Mouse (Mus musculus): ENCODE measurements around the gene Fads3. TPM values are rescaled to one million over a fixed set of nuclear protein-coding genes. Genes with fewer than 3 reads are reported as not detected.

Gene Fads3
- total and polyA plus RNA-seq, 2 experiments from 2014 or later = 38.8 to 92.8 TPM

- no peak overlapping the region for H3K4me3 ChIP-seq (ENCODE audit: low read depth, low read length)
- ATAC-seq (ENCODE audit: low FRiP score) (no peak), DNase-seq (ENCODE audit: low spot score) (no peak)
- no peaks in the 10 kb centered on the region for H3K9me3 ChIP-seq (ENCODE audit: low read length)
- no peak overlapping the region for H3K4me2 ChIP-seq (ENCODE audit: low read depth, low read length, poor library complexity, severe bottlenecking)
- 89% methylated on average over 4 of the region's 4 CpGs for WGBS
- no peak overlapping the region for H3K9ac ChIP-seq (replicated peaks; ENCODE audit: low read length, poor library complexity, severe bottlenecking)
- H3K36me3 ChIP-seq (ENCODE audit: insufficient read depth, low read length) = peaks cover 50% of the 10 kb centered on the region
- no peak overlapping the region for H3K27ac ChIP-seq (ENCODE audit: low read depth, low read length)
- no peak for TF ChIP-seq CTCF (IDR thresholded peaks at IDR 0.05)
- no peaks in the 10 kb centered on the region for H3K4me1 ChIP-seq (ENCODE audit: insufficient read depth, low read length)
- no peaks in the 10 kb centered on the region for H3K27me3 ChIP-seq (ENCODE audit: insufficient read depth, low read length)
These were observed 11.3 kb downstream of the Fads3 start for GRCm38 (mm10) chr19:10052698-10053097.

DNA sequence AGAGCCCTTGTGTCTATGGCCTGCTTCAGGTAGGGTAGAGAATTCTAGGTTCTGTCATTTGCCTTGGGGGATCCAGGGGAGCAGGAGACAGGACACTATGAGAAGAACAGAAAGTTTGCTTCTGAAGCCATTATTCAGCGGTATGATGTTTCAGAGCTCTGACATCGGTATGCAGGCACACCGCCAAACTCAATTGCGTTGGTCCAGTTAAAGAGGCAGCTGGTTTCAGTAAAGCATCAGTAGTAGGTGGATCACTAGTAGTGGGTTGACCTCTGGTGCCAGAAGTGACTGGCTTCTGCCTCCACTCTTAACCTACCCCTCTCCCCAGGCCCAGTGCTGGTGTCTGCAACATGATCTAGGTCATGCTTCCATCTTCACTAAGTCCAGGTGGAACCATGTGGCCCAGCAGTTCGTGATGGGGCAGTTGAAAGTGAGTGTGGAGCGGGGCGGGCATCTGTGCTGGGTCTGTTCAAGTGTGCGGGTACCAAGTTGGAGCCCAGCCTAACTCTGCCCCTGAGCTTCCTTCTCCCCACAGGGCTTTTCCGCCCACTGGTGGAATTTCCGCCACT, 12.4 kb downstream of the Fads3 start:
- Histone ChIP-seq H3K36me3 (ENCODE audit: insufficient read depth, low read length) (peaks cover 57% of the 10 kb centered on the region), H3K9ac (replicated peaks; ENCODE audit: low read length, poor library complexity, severe bottlenecking) (no peak overlapping the region), H3K9me3 (ENCODE audit: low read length) (no peaks in the 10 kb centered on the region), H3K4me1 (ENCODE audit: insufficient read depth, low read length) (no peaks in the 10 kb centered on the region), H3K27ac (ENCODE audit: low read depth, low read length) (no peak overlapping the region), H3K4me2 (ENCODE audit: low read depth, low read length, poor library complexity, severe bottlenecking) (no peak overlapping the region), H3K27me3 (ENCODE audit: insufficient read depth, low read length) (no peaks in the 10 kb centered on the region), H3K4me3 (ENCODE audit: low read depth, low read length) (no peak overlapping the region)
- no peak for TF ChIP-seq CTCF (IDR thresholded peaks at IDR 0.05)
- 91% methylated on average over 10 of the region's 10 CpGs for WGBS
- ATAC-seq (ENCODE audit: low FRiP score) = no peak
- no peak for DNase-seq (ENCODE audit: low spot score)

DNA sequence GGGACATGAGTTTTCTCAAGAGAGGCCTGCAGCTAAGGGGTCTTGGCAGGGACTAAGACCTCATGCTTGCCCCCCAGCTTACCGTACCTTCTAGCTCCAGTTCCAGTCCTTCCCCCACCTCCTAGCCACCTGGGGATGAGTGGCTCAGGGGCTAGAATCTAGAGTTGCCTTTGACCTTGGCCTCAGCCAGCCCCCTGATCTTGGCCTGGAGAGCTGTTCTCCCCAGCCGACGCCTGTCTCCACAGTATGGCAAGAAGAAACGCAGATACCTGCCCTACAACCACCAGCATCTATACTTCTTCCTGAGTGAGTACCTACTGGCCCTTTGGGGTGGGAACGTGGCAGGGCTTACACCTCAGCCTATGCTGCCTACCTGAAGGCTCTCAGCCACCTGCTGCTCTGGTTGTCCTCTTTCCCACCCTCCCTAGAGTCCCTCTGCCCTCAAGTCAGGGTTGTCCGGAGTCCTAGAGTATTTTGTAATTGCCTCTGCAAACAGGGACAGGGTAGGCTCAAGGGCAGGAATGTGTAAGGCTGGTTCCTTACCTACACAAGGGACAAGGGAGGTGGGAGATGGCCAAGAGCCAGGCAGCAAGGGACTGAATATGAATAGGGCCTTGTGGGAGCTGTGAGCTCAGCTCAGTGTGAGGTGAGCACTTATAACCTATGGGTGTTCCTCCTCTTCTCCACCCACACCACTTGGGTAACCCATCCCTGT, 13.1 kb downstream of the Fads3 start:
- Histone ChIP-seq H3K36me3 (ENCODE audit: insufficient read depth, low read length) (peaks cover 57% of the 10 kb centered on the region), H3K4me2 (ENCODE audit: low read depth, low read length, poor library complexity, severe bottlenecking) (no peak overlapping the region), H3K4me1 (ENCODE audit: insufficient read depth, low read length) (no peaks in the 10 kb centered on the region), H3K9ac (replicated peaks; ENCODE audit: low read length, poor library complexity, severe bottlenecking) (no peak overlapping the region), H3K9me3 (ENCODE audit: low read length) (no peaks in the 10 kb centered on the region), H3K27me3 (ENCODE audit: insufficient read depth, low read length) (no peaks in the 10 kb centered on the region), H3K27ac (ENCODE audit: low read depth, low read length) (no peak overlapping the region), H3K4me3 (ENCODE audit: low read depth, low read length) (no peak overlapping the region)
- DNase-seq (ENCODE audit: low spot score) (no peak), ATAC-seq (ENCODE audit: low FRiP score) (no peak)
- TF ChIP-seq CTCF (IDR thresholded peaks at IDR 0.05) = no peak
- 89% methylated on average over 6 of the region's 6 CpGs for WGBS

DNA sequence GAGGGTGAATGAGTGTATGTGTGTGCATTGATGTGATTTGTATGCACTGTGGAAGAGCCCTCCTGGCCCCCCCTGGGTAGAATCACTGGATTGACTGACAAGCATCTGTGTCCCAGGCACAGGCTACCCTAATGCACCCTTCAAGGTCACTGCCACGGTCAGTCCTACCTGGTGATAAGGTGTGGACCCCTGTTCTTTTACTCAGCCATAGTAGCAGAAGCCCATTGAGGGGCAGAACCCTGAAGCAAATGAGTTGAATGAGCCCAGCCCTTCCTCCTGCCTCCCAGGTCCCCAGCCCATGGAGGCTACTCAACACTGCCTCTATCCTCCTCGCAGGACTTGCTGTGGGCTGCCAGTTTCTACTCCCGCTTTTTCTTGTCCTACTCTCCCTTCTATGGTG, 13.9 kb downstream of the Fads3 start:
- WGBS = 82% methylated on average over 3 of the region's 3 CpGs
- no peak overlapping the region for H3K4me2 ChIP-seq (ENCODE audit: low read depth, low read length, poor library complexity, severe bottlenecking)
- peaks cover 57% of the 10 kb centered on the region for H3K36me3 ChIP-seq (ENCODE audit: insufficient read depth, low read length)
- no peak for ATAC-seq (ENCODE audit: low FRiP score)
- no peaks in the 10 kb centered on the region for H3K27me3 ChIP-seq (ENCODE audit: insufficient read depth, low read length)
- H3K27ac ChIP-seq (ENCODE audit: low read depth, low read length) = no peak overlapping the region
- TF ChIP-seq CTCF (IDR thresholded peaks at IDR 0.05) = no peak
- no peaks in the 10 kb centered on the region; the same call in 1 of the 2 replicates for H3K4me1 ChIP-seq (ENCODE audit: insufficient read depth, low read length)
- no peak for DNase-seq (ENCODE audit: low spot score)
- no peak overlapping the region for H3K9ac ChIP-seq (replicated peaks; ENCODE audit: low read length, poor library complexity, severe bottlenecking)
- no peaks in the 10 kb centered on the region for H3K9me3 ChIP-seq (ENCODE audit: low read length)
- no peak overlapping the region for H3K4me3 ChIP-seq (ENCODE audit: low read depth, low read length)

DNA sequence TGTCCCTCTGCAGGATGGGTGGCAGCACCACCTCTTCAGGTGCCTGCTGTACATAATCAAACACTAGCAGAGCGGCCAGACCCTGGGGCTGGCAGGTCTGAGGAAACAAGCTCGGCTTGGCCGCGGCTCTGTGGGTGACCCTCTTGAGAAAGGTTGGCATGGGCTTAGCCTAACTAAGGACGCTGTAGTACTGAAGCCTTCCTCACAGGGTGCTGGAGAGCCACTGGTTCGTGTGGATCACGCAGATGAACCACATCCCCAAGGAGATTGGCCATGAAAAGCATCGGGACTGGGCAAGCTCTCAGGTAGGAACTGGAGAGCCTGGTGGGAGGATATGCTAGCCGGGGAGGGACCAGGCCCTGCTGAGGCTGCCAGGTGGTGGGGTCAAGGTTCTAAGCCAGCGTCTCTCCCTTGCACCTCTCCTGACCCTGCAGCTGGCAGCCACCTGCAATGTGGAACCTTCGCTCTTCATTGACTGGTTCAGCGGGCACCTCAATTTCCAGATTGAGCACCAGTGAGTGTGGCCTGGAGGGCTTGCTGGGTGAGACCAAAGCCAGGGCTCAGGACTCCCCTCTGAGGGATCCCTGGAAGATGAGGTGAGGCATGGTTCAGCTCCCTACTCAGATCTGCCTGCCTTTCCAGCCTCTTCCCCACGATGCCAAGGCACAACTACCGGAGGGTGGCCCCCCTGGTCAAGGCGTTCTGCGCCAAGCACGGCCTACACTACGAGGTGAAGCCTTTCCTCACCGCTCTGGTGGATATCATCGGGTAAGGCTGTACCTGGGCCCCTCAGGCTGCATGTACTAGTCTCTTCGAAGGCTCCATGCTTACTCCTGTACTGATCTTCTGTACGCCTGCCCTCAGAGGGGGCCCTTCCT, 14.7 kb downstream of the Fads3 start:
- H3K4me1 ChIP-seq (ENCODE audit: insufficient read depth, low read length) = no peaks in the 10 kb centered on the region; the same call in 1 of the 2 replicates
- peaks cover 57% of the 10 kb centered on the region for H3K36me3 ChIP-seq (ENCODE audit: insufficient read depth, low read length)
- 87% methylated on average over 22 of the region's 22 CpGs for WGBS
- no peak overlapping the region for H3K9ac ChIP-seq (replicated peaks; ENCODE audit: low read length, poor library complexity, severe bottlenecking)
- DNase-seq (ENCODE audit: low spot score) = no peak
- TF ChIP-seq CTCF (IDR thresholded peaks at IDR 0.05) = no peak
- H3K27me3 ChIP-seq (ENCODE audit: insufficient read depth, low read length) = no peaks in the 10 kb centered on the region
- H3K4me2 ChIP-seq (ENCODE audit: low read depth, low read length, poor library complexity, severe bottlenecking) = no peak overlapping the region
- no peak overlapping the region for H3K4me3 ChIP-seq (ENCODE audit: low read depth, low read length)
- H3K9me3 ChIP-seq (ENCODE audit: low read length) = no peaks in the 10 kb centered on the region
- no peak overlapping the region for H3K27ac ChIP-seq (ENCODE audit: low read depth, low read length)
- ATAC-seq (ENCODE audit: low FRiP score) = no peak

Data from midbrain, postnatal 0 days (tissue).